Mouse (Mus musculus) liver, embryonic 15.5 days (tissue): ENCODE data around the gene Atp8b4. TPM values are rescaled to one million over a fixed set of nuclear protein-coding genes. Genes with fewer than 3 reads are reported as not detected.

Experiments used
- ATAC-seq: fragments of 200-750 bp; cut with Nextera tagmentation; 2 replicates; pipeline ENCODE4 v1.8.0; 2017; ENCODE audit warnings: moderate number of reproducible peaks, mild to moderate bottlenecking, moderate library complexity; ENCODE audit not compliant: insufficient read depth
- H3K27ac ChIP-seq: fragments of 300-500 bp; sonication (generic); replicated peaks from 2 replicates; pipeline ENCODE4 v1.5.1; 2015; ENCODE audit warnings: mild to moderate bottlenecking, inconsistent platforms
- H3K27me3 ChIP-seq: fragments of 300-500 bp; sonication (generic); 2 replicates; pipeline ENCODE4 v1.6.1; 2015; ENCODE audit warnings: mild to moderate bottlenecking, inconsistent platforms
- H3K36me3 ChIP-seq: fragments of 300-500 bp; sonication (generic); replicated peaks from 2 replicates; pipeline ENCODE4 v1.6.1; 2015; ENCODE audit warnings: moderate library complexity, mild to moderate bottlenecking, inconsistent platforms
- H3K4me1 ChIP-seq: fragments of 300-500 bp; sonication (generic); replicated peaks from 2 replicates; pipeline ENCODE4 v1.6.1; 2015; ENCODE audit warnings: inconsistent platforms
- H3K4me2 ChIP-seq: fragments of 300-500 bp; sonication (generic); 2 replicates; pipeline ENCODE4 v1.6.1; 2015; ENCODE audit warnings: moderate library complexity, mild to moderate bottlenecking, inconsistent platforms
- H3K4me3 ChIP-seq: fragments of 300-500 bp; sonication (generic); replicated peaks from 2 replicates; pipeline ENCODE4 v1.5.1; 2015; ENCODE audit warnings: mild to moderate bottlenecking, inconsistent platforms
- H3K9ac ChIP-seq: fragments of 300-500 bp; sonication (generic); 2 replicates; pipeline ENCODE4 v1.6.1; 2015; ENCODE audit warnings: moderate library complexity, mild to moderate bottlenecking, inconsistent platforms
- H3K9me3 ChIP-seq: fragments of 300-500 bp; sonication (generic); replicated peaks from 2 replicates; pipeline ENCODE4 v1.6.1; 2016; ENCODE audit warnings: inconsistent platforms
- WGBS: fragments of 180-500 bp; shearing (Covaris S2); methylation state at CpG from one replicate; pipeline ENCODE4 v1.1.7; 2015; ENCODE audit warnings: mixed read lengths; ENCODE audit not compliant: insufficient replicate concordance; 5-methylcytosine and 5-hydroxymethylcytosine counted together
- polyA plus RNA-seq: library from polyadenylated mRNA; unstranded; fragments of >200 nt; fragmentation: Nextera tagmentation; extraction: Ambion mirVana; gene quantifications from 2 replicates; pipeline ENCODE4 v1.2.1, GENCODE M21; 2015

Gene Atp8b4
- polyA plus RNA-seq, 1 experiment from 2014 or later, result 6.7 TPM

DNA sequence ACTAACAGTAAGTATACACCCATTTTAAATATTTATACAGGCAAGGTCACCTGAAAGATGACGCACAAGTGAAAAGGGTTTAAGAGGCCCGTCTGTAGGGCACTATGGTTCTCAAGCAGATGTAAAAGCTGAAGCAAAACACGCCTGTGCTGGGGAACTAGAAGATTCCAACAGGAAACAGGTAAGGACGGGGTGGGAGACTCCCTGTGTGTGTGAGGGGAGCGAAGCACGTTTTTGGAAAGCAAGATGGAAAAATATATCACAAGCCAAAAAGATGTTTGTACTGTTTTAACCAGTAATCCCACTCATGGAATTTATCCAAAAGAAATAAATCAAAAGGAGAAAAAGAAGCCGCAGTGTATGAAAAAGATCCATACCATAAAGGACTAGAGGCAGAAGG lies 214.1 kb downstream of the Atp8b4 start:
- Histone ChIP-seq H3K27ac (no peak overlapping the region), H3K9me3 (no peaks in the 10 kb centered on the region), H3K9ac (no peak overlapping the region), H3K4me3 (no peak overlapping the region), H3K36me3 (no peaks in the 10 kb centered on the region), H3K27me3 (no peaks in the 10 kb centered on the region), H3K4me2 (no peak overlapping the region), H3K4me1 (no peaks in the 10 kb centered on the region)
- no peak for ATAC-seq
- 59% methylated on average over 7 of the region's 7 CpGs for WGBS

- ATAC-seq, result no peak
- Histone ChIP-seq H3K9me3 (no peaks in the 10 kb centered on the region), H3K27ac (no peak overlapping the region), H3K4me1 (no peaks in the 10 kb centered on the region), H3K9ac (no peak overlapping the region), H3K36me3 (no peaks in the 10 kb centered on the region), H3K27me3 (no peaks in the 10 kb centered on the region), H3K4me3 (no peak overlapping the region), H3K4me2 (no peak overlapping the region)
- 57% methylated on average over 6 of the region's 6 CpGs for WGBS
These were observed 216.4 kb downstream of the Atp8b4 start for GRCm38 (mm10) chr2:126284071-126284470.

GRCm38 (mm10) chr2:126283086-126283485 lies 217.4 kb downstream of the Atp8b4 start:
- Histone ChIP-seq H3K36me3 (no peaks in the 10 kb centered on the region), H3K9ac (no peak overlapping the region), H3K4me3 (no peak overlapping the region), H3K4me1 (no peaks in the 10 kb centered on the region), H3K4me2 (no peak overlapping the region), H3K9me3 (no peaks in the 10 kb centered on the region), H3K27me3 (no peaks in the 10 kb centered on the region), H3K27ac (no peak overlapping the region)
- no peak for ATAC-seq
- 53% methylated on average over 3 of the region's 3 CpGs for WGBS

- Histone ChIP-seq H3K4me1 (no peaks in the 10 kb centered on the region), H3K27me3 (0 out of 2 replicates have a peak, but pooled peaks cover 4% of the 10 kb centered on the region), H3K27ac (no peak overlapping the region), H3K4me2 (no peak overlapping the region), H3K4me3 (no peak overlapping the region), H3K9ac (no peak overlapping the region), H3K36me3 (no peaks in the 10 kb centered on the region), H3K9me3 (no peaks in the 10 kb centered on the region)
- 32% methylated on average over 3 of the region's 3 CpGs for WGBS
- ATAC-seq, result no peak
These were observed 225.0 kb downstream of the Atp8b4 start for GRCm38 (mm10) chr2:126275511-126275910.

GRCm38 (mm10) chr2:126274826-126275405 lies 225.6 kb downstream of the Atp8b4 start:
- H3K27me3 ChIP-seq, result 0 out of 2 replicates have a peak, but pooled peaks cover 4% of the 10 kb centered on the region
- no peak overlapping the region for H3K9ac ChIP-seq
- H3K4me1 ChIP-seq, result no peaks in the 10 kb centered on the region
- no peaks in the 10 kb centered on the region for H3K36me3 ChIP-seq
- H3K4me2 ChIP-seq, result no peak overlapping the region
- no peak overlapping the region for H3K4me3 ChIP-seq
- H3K27ac ChIP-seq, result no peak overlapping the region
- WGBS, result 49% methylated on average over 3 of the region's 3 CpGs
- H3K9me3 ChIP-seq, result no peaks in the 10 kb centered on the region
- ATAC-seq, result no peak

DNA sequence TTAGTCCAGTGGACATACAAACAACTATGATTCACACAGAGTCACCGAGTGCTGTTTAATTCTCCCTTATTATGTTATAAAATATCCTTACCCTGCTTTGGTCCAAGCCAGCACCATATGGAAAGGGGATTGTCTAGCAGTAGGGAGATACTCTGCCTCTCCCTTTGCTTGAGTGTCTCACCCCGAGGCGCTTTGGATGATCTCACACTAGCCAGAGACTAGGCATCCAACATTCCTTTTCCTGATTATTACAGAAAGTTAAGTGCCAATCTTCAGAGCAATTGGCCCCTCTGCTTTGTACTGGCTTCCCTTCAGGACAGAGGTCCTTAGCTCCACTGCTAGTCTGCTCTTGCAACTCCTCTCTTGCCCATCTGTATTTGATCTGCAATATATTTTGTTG lies 226.2 kb downstream of the Atp8b4 start:
- Histone ChIP-seq H3K9me3 (no peaks in the 10 kb centered on the region), H3K9ac (no peak overlapping the region), H3K4me2 (no peak overlapping the region), H3K27ac (no peak overlapping the region), H3K4me3 (no peak overlapping the region), H3K27me3 (0 out of 2 replicates have a peak, but pooled peaks cover 4% of the 10 kb centered on the region), H3K36me3 (no peaks in the 10 kb centered on the region), H3K4me1 (no peaks in the 10 kb centered on the region)
- no peak for ATAC-seq
- WGBS, result 71% methylated on average over 3 of the region's 3 CpGs

Other genes with a start within 250 kb of the Atp8b4 start
- 108 and 125 TPM in 2 replicates for gene Slc27a2, start 51.7 kb upstream of the Atp8b4 start, polyA plus RNA-seq
- 7.3 and 7.8 TPM in 2 replicates for gene Hdc, start 118.6 kb upstream of the Atp8b4 start, polyA plus RNA-seq
- gene Gabpb1, start 175.7 kb upstream of the Atp8b4 start, polyA plus RNA-seq, result 21.9 and 23.2 TPM in 2 replicates
- gene Usp8, start 206.7 kb upstream of the Atp8b4 start, polyA plus RNA-seq, result 17.5 and 19.5 TPM in 2 replicates